Mouse (Mus musculus): ENCODE data around the gene Ints13. TPM values are rescaled to one million over a fixed set of nuclear protein-coding genes. Genes with fewer than 3 reads are reported as not detected.
"Not testable (repeated sequence)": the region's sequence is repeated elsewhere in the genome, so short reads cannot be mapped to it uniquely, and the experiment has no call there.

Ints13 gene
- total and polyA plus RNA-seq, 3 experiments: 8.5 to 18.2 (median 17.8) TPM

- no peak overlapping the region for H3K9ac ChIP-seq (ENCODE audit: low read depth, low read length)
Measured at GRCm38 (mm10) chr6:146580381-146580926, 2.8 kb upstream of the Ints13 start.

GRCm38 (mm10) chr6:146578586-146578985, 951 bp upstream of the Ints13 start:
- intact Hi-C loops (cut with DNase I): loop anchor here (5.0 to 10.0 kb wide), 2 partner anchors 144 to 186 kb away; partner anchors contain the start of gene Stk38l
- TF ChIP-seq POLR2A (IDR thresholded peaks at IDR 0.05; ENCODE audit: insufficient read depth, low read depth, low read length) (no peak), CTCF (IDR thresholded peaks at IDR 0.05) (no peak), EP300 (IDR thresholded peaks at IDR 0.05; ENCODE audit: insufficient read depth, low read depth, low read length) (no peak)
- Histone ChIP-seq H3K9ac (ENCODE audit: low read depth, low read length) (peak overlapping the region; percentile 93), H3K4me1 (ENCODE audit: control insufficient read depth, insufficient read depth, low read length) (peaks cover 9% of the 10 kb centered on the region), H3K27me3 (ENCODE audit: control insufficient read depth, insufficient read depth, low read length) (no peaks in the 10 kb centered on the region), H3K36me3 (ENCODE audit: control insufficient read depth, insufficient read depth, low read length) (peaks cover 6% of the 10 kb centered on the region), H3K4me3 (peak overlapping the region; percentile 94), H3K79me2 (replicated peaks; ENCODE audit: control insufficient read depth, insufficient read depth, low read length) (peaks cover 3% of the 10 kb centered on the region; the same call in 1 of the 2 replicates), H3K27ac (peak overlapping the region; percentile 100)
- DNase-seq: peak in 1 of 2 experiments; percentile 8
- 3% methylated on average over 7 of the region's 7 CpGs for WGBS

More at GRCm38 (mm10) chr6:146580381-146580926, 2.8 kb upstream of the Ints13 start:
- no peak overlapping the region for H3K4me3 ChIP-seq
- peaks cover 8% of the 10 kb centered on the region; the same call in 1 of the 2 replicates for H3K36me3 ChIP-seq (ENCODE audit: control insufficient read depth, insufficient read depth, low read length)
- H3K27me3 ChIP-seq (ENCODE audit: control insufficient read depth, insufficient read depth, low read length): no peaks in the 10 kb centered on the region
- H3K4me1 ChIP-seq (ENCODE audit: control insufficient read depth, insufficient read depth, low read length): peaks cover 9% of the 10 kb centered on the region
- no peak for DNase-seq
- intact Hi-C loops (cut with DNase I): no loop called here
- 21% methylated on average over 2 of the region's 2 CpGs for WGBS
- H3K79me2 ChIP-seq (replicated peaks; ENCODE audit: control insufficient read depth, insufficient read depth, low read length): peaks cover 6% of the 10 kb centered on the region; the same call in 1 of the 2 replicates
- no peak for TF ChIP-seq CTCF (IDR thresholded peaks at IDR 0.05)
- TF ChIP-seq POLR2A (IDR thresholded peaks at IDR 0.05; ENCODE audit: insufficient read depth, low read depth, low read length): no peak
- TF ChIP-seq EP300 (IDR thresholded peaks at IDR 0.05; ENCODE audit: insufficient read depth, low read depth, low read length): no peak
- no peak overlapping the region for H3K27ac ChIP-seq

GRCm38 (mm10) chr6:146578111-146578531, 486 bp upstream of the Ints13 start:
- intact Hi-C loops (cut with DNase I): loop anchor here (5.0 to 10.0 kb wide), 2 partner anchors 144 to 187 kb away; partner anchors contain the start of gene Stk38l

GRCm38 (mm10) chr6:146576903-146577302, 732 bp downstream of the Ints13 start, which contains the start of gene Fgfr1op2:
Gene Fgfr1op2, plus strand, starts transcription at chr6:146577203.
- no peak for TF ChIP-seq CTCF (IDR thresholded peaks at IDR 0.05)
- TF ChIP-seq EP300 (IDR thresholded peaks at IDR 0.05; ENCODE audit: insufficient read depth, low read depth, low read length): no peak
- no peak for TF ChIP-seq POLR2A (IDR thresholded peaks at IDR 0.05; ENCODE audit: insufficient read depth, low read depth, low read length)
- Histone ChIP-seq H3K4me1 (ENCODE audit: control insufficient read depth, insufficient read depth, low read length) (peaks cover 9% of the 10 kb centered on the region), H3K9ac (ENCODE audit: low read depth, low read length) (peak within 1 kb of the TSS; percentile 95), H3K4me3 (peak within 1 kb of the TSS; percentile 94), H3K27ac (peak within 1 kb of the TSS; percentile 100), H3K79me2 (replicated peaks; ENCODE audit: control insufficient read depth, insufficient read depth, low read length) (no peaks in the 10 kb centered on the region; the same call in none of the 2 replicates), H3K36me3 (ENCODE audit: control insufficient read depth, insufficient read depth, low read length) (peaks cover 6% of the 10 kb centered on the region), H3K27me3 (ENCODE audit: control insufficient read depth, insufficient read depth, low read length) (no peaks in the 10 kb centered on the region)
- intact Hi-C loops (cut with DNase I): loop anchor here (2.0 to 10.0 kb wide), 4 partner anchors 66 to 188 kb away; partner anchors contain the start of genes Itpr2, Med21, Stk38l and Tm7sf3
- DNase-seq: no peak
- WGBS: 1% methylated on average over 13 of the region's 13 CpGs

More at GRCm38 (mm10) chr6:146578111-146578531, 486 bp upstream of the Ints13 start:
- Histone ChIP-seq H3K27me3 (ENCODE audit: control insufficient read depth, insufficient read depth, low read length) (no peaks in the 10 kb centered on the region), H3K4me1 (ENCODE audit: control insufficient read depth, insufficient read depth, low read length) (peaks cover 9% of the 10 kb centered on the region), H3K79me2 (replicated peaks; ENCODE audit: control insufficient read depth, insufficient read depth, low read length) (peaks cover 1% of the 10 kb centered on the region; the same call in 1 of the 2 replicates), H3K36me3 (ENCODE audit: control insufficient read depth, insufficient read depth, low read length) (peaks cover 6% of the 10 kb centered on the region), H3K9ac (ENCODE audit: low read depth, low read length) (peak overlapping the region; percentile 93), H3K4me3 (peak overlapping the region; percentile 94), H3K27ac (peak overlapping the region; percentile 100)
- peak in 1 of 2 experiments; percentile 85 for DNase-seq
- no peak for TF ChIP-seq CTCF (IDR thresholded peaks at IDR 0.05)
- TF ChIP-seq EP300 (IDR thresholded peaks at IDR 0.05; ENCODE audit: insufficient read depth, low read depth, low read length): peak; percentile 43; the same call in 1 of the 2 replicates
- WGBS: under 1% methylated on average over 22 of the region's 22 CpGs

GRCm38 (mm10) chr6:146572073-146572472, 5.6 kb downstream of the Ints13 start:
- no peak overlapping the region for H3K9ac ChIP-seq (ENCODE audit: low read depth, low read length)
- peaks cover 3% of the 10 kb centered on the region for H3K4me1 ChIP-seq (ENCODE audit: control insufficient read depth, insufficient read depth, low read length)
- TF ChIP-seq CTCF (IDR thresholded peaks at IDR 0.05) (no peak), POLR2A (IDR thresholded peaks at IDR 0.05; ENCODE audit: insufficient read depth, low read depth, low read length) (no peak)
- peaks cover 4% of the 10 kb centered on the region for H3K36me3 ChIP-seq (ENCODE audit: control insufficient read depth, insufficient read depth, low read length)
- H3K79me2 ChIP-seq (replicated peaks; ENCODE audit: control insufficient read depth, insufficient read depth, low read length): peaks cover 3% of the 10 kb centered on the region
- H3K27me3 ChIP-seq (ENCODE audit: control insufficient read depth, insufficient read depth, low read length): no peaks in the 10 kb centered on the region
- no peak for DNase-seq
- H3K27ac ChIP-seq: no peak overlapping the region
- H3K4me3 ChIP-seq: no peak overlapping the region
- intact Hi-C loops (cut with DNase I): loop anchor here (10.0 kb wide), 1 partner anchor 193 kb away; no protein-coding TSS in a partner anchor

GRCm38 (mm10) chr6:146562461-146562860, 15.2 kb downstream of the Ints13 start:
- H3K79me2 ChIP-seq (replicated peaks; ENCODE audit: control insufficient read depth, insufficient read depth, low read length); H3K4me3 ChIP-seq; H3K36me3 ChIP-seq (ENCODE audit: control insufficient read depth, insufficient read depth, low read length); H3K27ac ChIP-seq; H3K27me3 ChIP-seq (ENCODE audit: control insufficient read depth, insufficient read depth, low read length); H3K4me1 ChIP-seq (ENCODE audit: control insufficient read depth, insufficient read depth, low read length); DNase-seq; intact Hi-C loops (cut with DNase I); H3K9ac ChIP-seq (ENCODE audit: low read depth, low read length): not testable (repeated sequence)
- 86% methylated on average over 1 of the region's 1 CpGs for WGBS

Measured in heart, adult 2 months (tissue).